Mouse (Mus musculus): ENCODE measurements around the gene Ackr3. TPM values are rescaled to one million over a fixed set of nuclear protein-coding genes. Genes with fewer than 3 reads are reported as not detected.

Gene Ackr3
- polyA plus RNA-seq, 1 experiment from 2014 or later = 45.3 TPM

DNA sequence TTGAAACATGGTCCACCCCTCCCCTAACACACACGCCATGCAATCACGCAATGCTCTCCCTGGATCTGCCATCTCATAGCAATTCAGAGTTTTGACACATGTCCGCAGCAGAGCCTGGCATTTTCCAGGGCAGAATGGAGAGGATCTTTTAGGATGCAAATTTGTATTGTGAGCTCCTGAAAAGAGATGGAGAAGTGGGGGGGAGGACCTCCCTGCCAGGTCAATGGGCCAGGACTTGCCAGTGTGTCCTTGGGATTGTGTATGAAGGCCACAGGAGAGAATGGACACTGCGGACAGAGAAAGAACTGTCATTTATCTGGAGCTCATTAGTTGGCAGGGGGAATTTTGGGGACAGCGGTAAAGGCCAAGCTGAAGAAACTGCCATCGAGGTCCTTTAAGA is 14.7 kb upstream of the Ackr3 start:
- Histone ChIP-seq H3K9me3 (replicated peaks; ENCODE audit: control insufficient read depth, low read length) (no peaks in the 10 kb centered on the region), H3K4me1 (ENCODE audit: control insufficient read depth, insufficient read depth, low read length) (no peaks in the 10 kb centered on the region), H3K27ac (ENCODE audit: low read depth, low read length) (no peak overlapping the region), H3K27me3 (ENCODE audit: control insufficient read depth, insufficient read depth, low read length) (peaks cover 2% of the 10 kb centered on the region; the same call in 1 of the 2 replicates), H3K36me3 (ENCODE audit: control insufficient read depth, insufficient read depth, low read length) (no peaks in the 10 kb centered on the region), H3K9ac (ENCODE audit: low read depth, low read length) (no peak overlapping the region), H3K4me2 (no peak overlapping the region), H3K4me3 (ENCODE audit: low read depth, low read length) (no peak overlapping the region)
- ATAC-seq (replicated peaks; ENCODE audit: insufficient number of reproducible peaks, low FRiP score, low TSS enrichment) = no peak
- WGBS (ENCODE audit: insufficient replicate concordance) = 89% methylated on average over 6 of the region's 6 CpGs

DNA sequence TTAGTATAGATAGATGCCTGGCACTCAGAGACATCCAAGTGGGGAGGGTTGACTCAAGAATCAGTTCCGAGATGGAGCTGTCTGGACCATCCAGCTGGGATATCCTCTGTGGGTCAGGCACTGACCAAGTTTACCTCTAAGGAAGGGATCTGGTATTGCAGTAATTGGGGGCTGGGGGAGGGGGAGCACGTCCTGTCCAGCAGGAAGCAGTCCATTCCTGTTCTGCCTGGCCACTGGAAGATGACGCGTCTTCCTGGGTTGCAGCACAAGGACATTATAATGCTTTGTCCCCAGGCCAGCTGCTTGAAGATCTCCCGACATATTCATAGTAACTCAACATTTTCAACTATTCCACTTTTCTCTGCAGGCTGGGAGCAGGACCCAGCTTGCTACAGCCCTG is 2.5 kb upstream of the Ackr3 start:
- Histone ChIP-seq H3K9ac (ENCODE audit: low read depth, low read length) (no peak overlapping the region), H3K4me2 (no peak overlapping the region), H3K36me3 (ENCODE audit: control insufficient read depth, insufficient read depth, low read length) (no peaks in the 10 kb centered on the region), H3K9me3 (replicated peaks; ENCODE audit: control insufficient read depth, low read length) (no peaks in the 10 kb centered on the region), H3K27ac (ENCODE audit: low read depth, low read length) (no peak overlapping the region), H3K4me1 (ENCODE audit: control insufficient read depth, insufficient read depth, low read length) (peaks cover 3% of the 10 kb centered on the region), H3K27me3 (ENCODE audit: control insufficient read depth, insufficient read depth, low read length) (peaks cover 2% of the 10 kb centered on the region; the same call in 1 of the 2 replicates), H3K4me3 (ENCODE audit: low read depth, low read length) (no peak overlapping the region)
- 75% methylated on average over 5 of the region's 5 CpGs for WGBS (ENCODE audit: insufficient replicate concordance)
- ATAC-seq (replicated peaks; ENCODE audit: insufficient number of reproducible peaks, low FRiP score, low TSS enrichment) = no peak

DNA sequence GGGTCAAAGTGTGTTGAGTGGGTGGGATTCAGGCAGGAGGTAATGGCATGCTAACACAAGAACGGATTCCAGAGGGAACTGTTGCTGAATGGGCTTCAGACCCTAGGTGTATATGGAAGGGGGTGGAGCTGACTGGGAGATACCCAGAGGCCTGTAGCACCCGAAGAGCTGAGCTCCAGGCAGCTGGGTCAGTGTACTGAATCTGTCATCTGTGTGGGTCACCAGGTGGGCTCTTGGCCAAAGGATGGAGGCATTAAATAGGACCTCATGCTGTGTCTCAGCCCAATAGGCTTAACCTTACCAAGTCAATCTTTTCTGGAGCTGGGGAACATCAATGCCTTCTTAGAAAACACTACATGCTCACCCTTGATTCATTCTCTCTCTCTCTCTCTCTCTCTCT is 2.1 kb upstream of the Ackr3 start:
- Histone ChIP-seq H3K36me3 (ENCODE audit: control insufficient read depth, insufficient read depth, low read length) (no peaks in the 10 kb centered on the region), H3K9ac (ENCODE audit: low read depth, low read length) (no peak overlapping the region), H3K27me3 (ENCODE audit: control insufficient read depth, insufficient read depth, low read length) (peaks cover 2% of the 10 kb centered on the region; the same call in 1 of the 2 replicates), H3K4me3 (ENCODE audit: low read depth, low read length) (no peak overlapping the region), H3K4me2 (no peak overlapping the region), H3K9me3 (replicated peaks; ENCODE audit: control insufficient read depth, low read length) (no peaks in the 10 kb centered on the region), H3K27ac (ENCODE audit: low read depth, low read length) (no peak overlapping the region), H3K4me1 (ENCODE audit: control insufficient read depth, insufficient read depth, low read length) (peaks cover 6% of the 10 kb centered on the region)
- no peak for ATAC-seq (replicated peaks; ENCODE audit: insufficient number of reproducible peaks, low FRiP score, low TSS enrichment)
- 51% methylated on average over 2 of the region's 2 CpGs for WGBS (ENCODE audit: insufficient replicate concordance)

DNA sequence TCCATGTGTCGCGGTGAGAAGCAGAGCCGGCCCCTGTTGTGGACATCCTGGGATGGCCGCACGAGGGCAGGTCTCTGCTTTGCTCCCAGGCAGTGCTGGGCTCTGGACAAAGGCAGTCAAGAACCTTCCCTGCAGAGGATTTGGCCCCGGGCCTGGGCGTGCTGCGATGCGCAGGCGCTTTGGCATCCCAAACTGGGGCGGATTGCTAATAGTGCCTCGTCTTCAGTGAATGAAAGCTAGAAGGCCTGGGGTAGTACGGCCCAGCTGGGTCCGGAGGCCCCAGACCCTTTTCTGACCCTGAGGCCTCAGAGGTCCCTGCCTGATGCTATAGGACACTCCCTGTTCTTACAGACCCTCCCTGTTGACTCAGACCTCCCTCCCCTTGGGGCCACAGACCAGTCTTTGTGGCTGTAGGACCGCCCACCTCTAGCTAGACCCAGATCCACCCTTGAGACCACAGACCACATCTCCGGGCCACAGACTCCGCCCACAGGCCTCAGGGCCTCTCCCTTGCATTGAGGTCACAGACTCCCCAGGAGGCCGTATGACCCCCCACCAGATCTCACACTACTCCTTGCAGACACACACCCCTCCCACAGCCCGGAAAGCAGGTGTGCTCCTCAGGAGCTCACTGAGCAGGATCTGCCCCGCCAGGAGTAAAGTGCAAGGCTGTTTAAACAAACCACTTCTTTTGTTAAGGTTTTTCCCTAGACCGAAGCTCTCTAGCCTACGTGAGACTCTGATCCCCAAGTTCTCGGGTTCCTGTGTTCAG is 1.4 kb upstream of the Ackr3 start:
- 8% methylated on average over 23 of the region's 23 CpGs for WGBS (ENCODE audit: insufficient replicate concordance)
- Histone ChIP-seq H3K27me3 (ENCODE audit: control insufficient read depth, insufficient read depth, low read length) (peaks cover 2% of the 10 kb centered on the region; the same call in 1 of the 2 replicates), H3K9ac (ENCODE audit: low read depth, low read length) (0 out of 2 replicates have a peak overlapping the region, but pooled peaks have one; percentile 2), H3K9me3 (replicated peaks; ENCODE audit: control insufficient read depth, low read length) (no peaks in the 10 kb centered on the region), H3K4me3 (ENCODE audit: low read depth, low read length) (peak overlapping the region; percentile 4; the same call in 1 of the 2 replicates), H3K36me3 (ENCODE audit: control insufficient read depth, insufficient read depth, low read length) (no peaks in the 10 kb centered on the region), H3K4me1 (ENCODE audit: control insufficient read depth, insufficient read depth, low read length) (peaks cover 13% of the 10 kb centered on the region), H3K4me2 (peak overlapping the region; percentile 64), H3K27ac (ENCODE audit: low read depth, low read length) (no peak overlapping the region)
- ATAC-seq (replicated peaks; ENCODE audit: insufficient number of reproducible peaks, low FRiP score, low TSS enrichment) = no peak; the same call in 1 of the 2 replicates

DNA sequence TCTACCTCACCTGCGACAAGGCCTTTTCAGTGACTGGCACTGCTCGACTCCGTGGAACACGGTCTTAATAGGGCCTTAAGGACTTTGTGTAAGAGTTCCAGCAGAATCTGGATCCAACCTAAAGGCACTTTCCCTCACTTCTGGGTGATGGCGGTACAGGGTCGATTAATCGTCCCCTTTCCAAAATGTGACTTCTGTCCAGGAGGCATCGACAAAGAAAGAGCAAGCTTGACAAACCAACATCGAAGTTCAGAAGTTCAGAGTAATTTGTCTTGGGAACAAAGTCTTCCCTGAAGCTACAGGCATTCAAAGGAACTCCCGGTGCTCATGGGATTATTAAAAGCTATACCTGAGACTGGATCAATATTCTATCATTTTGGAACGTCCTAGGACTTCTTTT is 439 bp upstream of the Ackr3 start:
- peak overlapping the region; percentile 64 for H3K4me2 ChIP-seq
- H3K9ac ChIP-seq (ENCODE audit: low read depth, low read length) = no peak overlapping the region
- no peaks in the 10 kb centered on the region for H3K36me3 ChIP-seq (ENCODE audit: control insufficient read depth, insufficient read depth, low read length)
- WGBS (ENCODE audit: insufficient replicate concordance) = 10% methylated on average over 11 of the region's 11 CpGs
- peak overlapping the region; percentile 54 for H3K4me3 ChIP-seq (ENCODE audit: low read depth, low read length)
- peaks cover 21% of the 10 kb centered on the region for H3K4me1 ChIP-seq (ENCODE audit: control insufficient read depth, insufficient read depth, low read length)
- no peaks in the 10 kb centered on the region for H3K9me3 ChIP-seq (replicated peaks; ENCODE audit: control insufficient read depth, low read length)
- H3K27me3 ChIP-seq (ENCODE audit: control insufficient read depth, insufficient read depth, low read length) = peaks cover 2% of the 10 kb centered on the region; the same call in 1 of the 2 replicates
- no peak overlapping the region for H3K27ac ChIP-seq (ENCODE audit: low read depth, low read length)
- ATAC-seq (replicated peaks; ENCODE audit: insufficient number of reproducible peaks, low FRiP score, low TSS enrichment) = no peak

DNA sequence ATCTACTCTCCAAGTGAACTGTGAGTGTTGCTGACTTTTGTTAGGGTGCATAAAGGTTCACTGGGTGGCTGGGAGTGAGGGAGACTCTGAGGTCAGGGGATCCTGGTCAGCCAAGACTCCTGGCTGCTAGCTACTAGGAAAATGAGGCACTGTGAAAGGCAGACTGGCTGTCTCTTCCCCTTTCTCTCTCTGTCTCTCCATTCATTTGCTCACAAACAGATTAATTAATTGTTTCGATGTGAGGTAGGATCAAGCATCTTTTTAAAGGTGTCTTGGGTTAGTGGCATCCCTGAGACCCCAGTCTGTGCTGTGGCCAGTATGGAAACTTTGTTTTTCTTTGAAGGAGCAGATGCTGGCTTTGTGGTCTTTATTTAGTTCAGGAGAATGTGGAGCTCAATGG is 1.0 kb downstream of the Ackr3 start:
- 55% methylated on average over 1 of the region's 1 CpGs for WGBS (ENCODE audit: insufficient replicate concordance)
- H3K9me3 ChIP-seq (replicated peaks; ENCODE audit: control insufficient read depth, low read length) = no peaks in the 10 kb centered on the region
- H3K36me3 ChIP-seq (ENCODE audit: control insufficient read depth, insufficient read depth, low read length) = no peaks in the 10 kb centered on the region
- H3K27ac ChIP-seq (ENCODE audit: low read depth, low read length) = peak overlapping the region; percentile 76
- H3K4me3 ChIP-seq (ENCODE audit: low read depth, low read length) = peak overlapping the region; percentile 54
- peak overlapping the region; percentile 84 for H3K9ac ChIP-seq (ENCODE audit: low read depth, low read length)
- H3K27me3 ChIP-seq (ENCODE audit: control insufficient read depth, insufficient read depth, low read length) = peaks cover 2% of the 10 kb centered on the region; the same call in 1 of the 2 replicates
- peak overlapping the region; percentile 64 for H3K4me2 ChIP-seq
- no peak for ATAC-seq (replicated peaks; ENCODE audit: insufficient number of reproducible peaks, low FRiP score, low TSS enrichment)
- peaks cover 25% of the 10 kb centered on the region for H3K4me1 ChIP-seq (ENCODE audit: control insufficient read depth, insufficient read depth, low read length)

DNA sequence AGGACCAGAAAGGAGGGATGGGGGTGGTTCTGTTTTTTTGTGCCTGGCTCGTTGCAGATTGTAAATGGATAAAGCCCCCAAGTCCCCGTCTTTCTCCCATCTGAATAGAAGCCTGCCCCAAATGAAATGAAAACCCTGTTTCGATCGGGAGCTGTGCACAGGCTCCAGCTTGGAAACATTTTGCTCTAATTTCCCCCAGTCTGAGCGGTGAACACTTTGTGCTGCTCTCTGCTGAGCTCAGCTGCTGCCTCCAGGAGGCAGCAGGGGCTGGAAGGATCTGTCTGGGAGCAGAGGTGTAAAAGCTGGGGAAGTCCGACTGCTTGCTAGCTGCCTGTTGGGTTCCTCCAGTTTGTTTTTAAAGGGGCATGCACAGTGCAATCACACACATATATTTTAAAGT is 1.4 kb downstream of the Ackr3 start:
- ATAC-seq (replicated peaks; ENCODE audit: insufficient number of reproducible peaks, low FRiP score, low TSS enrichment) = no peak
- H3K9me3 ChIP-seq (replicated peaks; ENCODE audit: control insufficient read depth, low read length) = no peaks in the 10 kb centered on the region
- 11% methylated on average over 6 of the region's 6 CpGs for WGBS (ENCODE audit: insufficient replicate concordance)
- H3K4me3 ChIP-seq (ENCODE audit: low read depth, low read length) = peak overlapping the region; percentile 54
- no peaks in the 10 kb centered on the region for H3K36me3 ChIP-seq (ENCODE audit: control insufficient read depth, insufficient read depth, low read length)
- peaks cover 25% of the 10 kb centered on the region for H3K4me1 ChIP-seq (ENCODE audit: control insufficient read depth, insufficient read depth, low read length)
- peaks cover 2% of the 10 kb centered on the region; the same call in 1 of the 2 replicates for H3K27me3 ChIP-seq (ENCODE audit: control insufficient read depth, insufficient read depth, low read length)
- H3K9ac ChIP-seq (ENCODE audit: low read depth, low read length) = peak overlapping the region; percentile 84
- H3K4me2 ChIP-seq = peak overlapping the region; percentile 64
- peak overlapping the region; percentile 76 for H3K27ac ChIP-seq (ENCODE audit: low read depth, low read length)

DNA sequence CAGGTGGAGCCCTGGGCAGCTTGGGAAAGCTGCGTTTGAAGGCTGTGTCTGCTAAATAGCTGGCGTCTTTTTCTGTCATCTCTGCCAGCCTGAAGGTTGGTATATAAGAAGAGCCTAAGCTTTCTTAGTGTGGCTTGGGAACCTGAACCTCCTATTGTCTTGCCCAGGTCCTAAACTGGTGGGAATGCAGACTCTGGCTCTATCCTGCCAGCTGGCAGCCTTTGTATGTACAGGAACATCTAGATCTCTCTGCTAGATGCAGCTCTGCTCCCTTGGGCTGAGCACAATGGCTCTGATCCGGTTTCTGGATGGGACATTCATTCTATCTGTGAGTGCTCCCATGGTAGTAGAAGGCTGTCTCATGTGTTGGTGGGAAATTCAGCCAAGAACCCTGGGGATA is 2.9 kb downstream of the Ackr3 start:
- 63% methylated on average over 3 of the region's 3 CpGs for WGBS (ENCODE audit: insufficient replicate concordance)
- no peak for ATAC-seq (replicated peaks; ENCODE audit: insufficient number of reproducible peaks, low FRiP score, low TSS enrichment)
- Histone ChIP-seq H3K9ac (ENCODE audit: low read depth, low read length) (peak overlapping the region; percentile 84), H3K27ac (ENCODE audit: low read depth, low read length) (peak overlapping the region; percentile 50; the same call in 1 of the 2 replicates), H3K4me2 (peak overlapping the region; percentile 64), H3K27me3 (ENCODE audit: control insufficient read depth, insufficient read depth, low read length) (peaks cover 1% of the 10 kb centered on the region; the same call in 1 of the 2 replicates), H3K4me1 (ENCODE audit: control insufficient read depth, insufficient read depth, low read length) (peaks cover 28% of the 10 kb centered on the region), H3K36me3 (ENCODE audit: control insufficient read depth, insufficient read depth, low read length) (no peaks in the 10 kb centered on the region), H3K4me3 (ENCODE audit: low read depth, low read length) (peak overlapping the region; percentile 54), H3K9me3 (replicated peaks; ENCODE audit: control insufficient read depth, low read length) (no peaks in the 10 kb centered on the region)

Measured in heart, embryonic 11.5 days (tissue).